Mouse (Mus musculus): ENCODE measurements around the gene Ercc8. TPM values are rescaled to one million over a fixed set of nuclear protein-coding genes. Genes with fewer than 3 reads are reported as not detected.

The Ercc8 gene
- polyA plus RNA-seq, 1 experiment from 2014 or later: 10.6 TPM

DNA sequence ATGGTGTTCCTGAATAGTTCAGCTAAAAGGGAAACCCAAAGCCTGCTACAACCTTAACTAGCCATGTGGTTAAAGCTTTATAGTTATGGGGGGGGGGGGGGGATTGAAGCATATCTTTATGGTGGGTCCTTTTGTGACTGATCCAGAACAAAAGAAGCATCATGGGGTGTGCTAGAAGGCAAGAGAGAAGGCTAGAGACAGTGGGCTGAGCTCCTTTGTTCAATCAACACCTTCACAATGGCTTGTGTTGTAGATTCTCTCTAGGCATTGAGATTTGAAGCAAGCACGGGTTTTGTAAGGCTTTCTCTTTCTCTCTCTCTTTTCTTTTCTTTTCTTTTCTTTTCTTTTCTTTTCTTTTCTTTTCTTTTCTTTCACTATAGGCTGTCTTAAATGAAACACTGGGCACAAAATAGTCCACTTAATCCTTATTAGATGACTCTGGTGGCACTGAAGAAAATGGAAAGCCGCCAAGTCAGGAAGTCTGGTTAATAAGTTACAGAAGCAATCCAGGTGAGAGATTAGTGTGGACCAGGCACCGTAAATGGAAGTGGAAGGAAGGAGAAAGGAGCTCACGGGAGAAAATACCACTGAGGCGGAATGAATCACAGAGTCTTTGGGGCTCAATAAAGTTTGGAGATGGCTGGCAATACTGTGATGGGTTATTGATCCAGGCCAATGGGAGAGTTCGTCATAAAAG, 71.3 kb downstream of the Ercc8 start:
- H3K27ac ChIP-seq: no peak overlapping the region
- no peaks in the 10 kb centered on the region for H3K9me3 ChIP-seq (replicated peaks)
- ATAC-seq (ENCODE audit: low read depth): no peak
- H3K9ac ChIP-seq: no peak overlapping the region
- H3K27me3 ChIP-seq: no peaks in the 10 kb centered on the region
- no peaks in the 10 kb centered on the region for H3K36me3 ChIP-seq
- no peak overlapping the region for H3K4me3 ChIP-seq (replicated peaks)
- DNase-seq: no peak
- no peaks in the 10 kb centered on the region for H3K4me1 ChIP-seq (replicated peaks)
- WGBS (ENCODE audit: insufficient replicate concordance): 59% methylated on average over 6 of the region's 6 CpGs
- no peak overlapping the region for H3K4me2 ChIP-seq

DNA sequence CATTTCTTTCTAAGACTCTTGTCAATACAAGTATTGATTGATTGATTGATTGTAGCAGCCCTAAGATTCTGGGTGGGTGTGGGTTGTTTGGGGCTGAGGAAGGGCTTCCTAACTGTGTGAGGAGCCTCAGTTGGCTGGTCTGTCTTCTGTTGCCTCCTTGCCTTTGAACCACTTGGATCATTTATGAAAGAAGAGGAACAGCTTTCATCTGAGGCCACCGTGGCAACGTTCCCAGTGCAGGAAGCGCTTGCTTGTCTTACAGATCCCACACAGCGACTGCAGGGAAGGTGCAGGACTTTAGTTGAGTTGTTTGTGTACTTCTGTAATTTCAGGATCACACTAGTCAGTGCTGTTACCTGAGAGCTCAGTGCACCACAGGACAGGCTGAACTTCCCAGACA, 81.5 kb downstream of the Ercc8 start:
- WGBS (ENCODE audit: insufficient replicate concordance): 26% methylated on average over 4 of the region's 4 CpGs
- no peak for DNase-seq

DNA sequence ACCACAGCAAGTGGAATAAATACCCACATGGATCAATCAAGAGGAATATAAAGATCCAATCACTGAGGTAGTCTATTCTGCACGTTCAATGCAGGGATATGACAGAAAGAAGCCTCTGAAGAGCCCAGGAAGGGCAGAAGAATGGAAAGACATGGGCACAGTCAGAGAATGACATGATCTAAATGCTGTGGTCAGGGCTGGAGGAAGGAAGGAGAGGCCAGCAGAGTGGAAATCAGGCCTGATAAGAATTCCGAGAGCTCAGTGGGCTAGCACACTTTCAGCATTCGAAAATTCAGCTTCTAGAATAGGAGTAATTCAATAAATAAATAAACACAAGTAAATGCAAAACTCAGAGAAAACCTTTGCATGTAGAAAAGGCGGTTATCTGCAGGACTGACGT, 83.2 kb downstream of the Ercc8 start:
- no peak for ATAC-seq (ENCODE audit: low read depth)
- 24% methylated on average over 5 of the region's 5 CpGs for WGBS (ENCODE audit: insufficient replicate concordance)

More for the DNA sequence above, 81.5 kb downstream of the Ercc8 start:
- H3K36me3 ChIP-seq: no peaks in the 10 kb centered on the region
- H3K27ac ChIP-seq: no peak overlapping the region
- H3K4me2 ChIP-seq: no peak overlapping the region
- no peak for ATAC-seq (ENCODE audit: low read depth)
- 0 out of 2 replicates have a peak, but pooled peaks cover 4% of the 10 kb centered on the region for H3K4me1 ChIP-seq (replicated peaks)
- no peaks in the 10 kb centered on the region for H3K9me3 ChIP-seq (replicated peaks)
- H3K9ac ChIP-seq: no peak overlapping the region
- no peak overlapping the region for H3K4me3 ChIP-seq (replicated peaks)
- no peaks in the 10 kb centered on the region for H3K27me3 ChIP-seq

More for the DNA sequence above, 83.2 kb downstream of the Ercc8 start:
- H3K36me3 ChIP-seq: no peaks in the 10 kb centered on the region
- no peak overlapping the region for H3K4me2 ChIP-seq
- H3K9ac ChIP-seq: no peak overlapping the region
- no peak for DNase-seq
- no peak overlapping the region for H3K27ac ChIP-seq
- H3K9me3 ChIP-seq (replicated peaks): no peaks in the 10 kb centered on the region
- H3K4me3 ChIP-seq (replicated peaks): no peak overlapping the region
- 0 out of 2 replicates have a peak, but pooled peaks cover 4% of the 10 kb centered on the region for H3K4me1 ChIP-seq (replicated peaks)
- no peaks in the 10 kb centered on the region for H3K27me3 ChIP-seq

Other genes with a start within 250 kb of the Ercc8 start
- 28.0 and 36.9 TPM in 2 replicates for gene Smim15, start 114.3 kb upstream of the Ercc8 start, polyA plus RNA-seq (2015; fragmentation: Nextera tagmentation; extraction: Ambion mirVana)
- 44.7 and 54.2 TPM in 2 replicates for gene Ndufaf2, start 108 bp upstream of the Ercc8 start, polyA plus RNA-seq (2015; fragmentation: Nextera tagmentation; extraction: Ambion mirVana)
- gene Elovl7, start 55.7 kb downstream of the Ercc8 start, polyA plus RNA-seq (2015; fragmentation: Nextera tagmentation; extraction: Ambion mirVana): 2.0 and 2.3 TPM in 2 replicates
- gene Depdc1b, start 157.6 kb downstream of the Ercc8 start, polyA plus RNA-seq (2015; fragmentation: Nextera tagmentation; extraction: Ambion mirVana): 9.7 and 11.9 TPM in 2 replicates